Comparison of ENCODE assay signal across 12 mouse cellular contexts in genomic region chr19:55815010-55815790, GRCm38 (mm10).
DNase-seq lines count a peak whose midpoint lies in the region; ATAC-seq and TF ChIP-seq lines count a peak whose summit lies in the region.
"Had no signal": no experiment of that assay in that cellular context is flagged by ENCODE, and none has a peak within 500 bp of the region (broad histone marks: within the 10 kb centered on the region; RNA-seq: fewer than 3 reads in every experiment).

No protein-coding gene starts in this region.

- TF ChIP-seq CTCF in embryonic fibroblast, embryonic 13.5 days (IDR thresholded peaks at IDR 0.05; ENCODE audit: borderline replicate concordance, insufficient read depth, low read length): no peak

- no peak overlapping the region for H3K4me3 ChIP-seq in forebrain, embryonic 14.5 days (ENCODE audit: low read depth, low read length)
- no peak overlapping the region for H3K4me3 ChIP-seq in forebrain, embryonic 15.5 days
- no peak overlapping the region for H3K4me3 ChIP-seq in kidney, embryonic 16.5 days (ENCODE audit: low read length)
- H3K4me3 ChIP-seq in embryonic fibroblast, embryonic 13.5 days (ENCODE audit: insufficient read depth, low read length): no peak overlapping the region
- H3K4me3 ChIP-seq in neural tube, embryonic 13.5 days: no peak overlapping the region
- H3K4me3 ChIP-seq: megakaryocyte, embryonic 14.5 days had no signal

- H3K27ac ChIP-seq in forebrain, embryonic 14.5 days (ENCODE audit: low read depth, low read length): no peak overlapping the region
- H3K27ac ChIP-seq in forebrain, embryonic 15.5 days (replicated peaks): no peak overlapping the region
- H3K27ac ChIP-seq in kidney, embryonic 16.5 days (ENCODE audit: low read length): no peak overlapping the region
- peak overlapping the region; percentile 85 for H3K27ac ChIP-seq in embryonic fibroblast, embryonic 13.5 days (ENCODE audit: insufficient read depth, low read length)
- H3K27ac ChIP-seq in neural tube, embryonic 13.5 days (replicated peaks): no peak overlapping the region

- H3K27me3 ChIP-seq in forebrain, embryonic 14.5 days (replicated peaks; ENCODE audit: control insufficient read depth, insufficient read depth, low read length): no peaks in the 10 kb centered on the region
- no peaks in the 10 kb centered on the region for H3K27me3 ChIP-seq in forebrain, embryonic 15.5 days
- H3K27me3 ChIP-seq in kidney, embryonic 16.5 days (ENCODE audit: insufficient read depth, low read length): no peaks in the 10 kb centered on the region
- no peaks in the 10 kb centered on the region for H3K27me3 ChIP-seq in neural tube, embryonic 13.5 days

- H3K4me2 ChIP-seq in forebrain, embryonic 14.5 days (ENCODE audit: low read length): no peak overlapping the region
- no peak overlapping the region for H3K4me2 ChIP-seq in forebrain, embryonic 15.5 days (replicated peaks)
- H3K4me2 ChIP-seq in kidney, embryonic 16.5 days (replicated peaks; ENCODE audit: low read depth, low read length): no peak overlapping the region
- H3K4me2 ChIP-seq in neural tube, embryonic 13.5 days: 0 out of 2 replicates have a peak overlapping the region, but pooled peaks have one; percentile 6
- H3K4me2 ChIP-seq: lung, embryonic 14.5 days had no signal

- H3K9me3 ChIP-seq in forebrain, embryonic 14.5 days (replicated peaks; ENCODE audit: control insufficient read depth, low read length): no peaks in the 10 kb centered on the region
- H3K9me3 ChIP-seq in forebrain, embryonic 15.5 days: no peaks in the 10 kb centered on the region
- H3K9me3 ChIP-seq in kidney, embryonic 16.5 days (ENCODE audit: low read length): no peaks in the 10 kb centered on the region
- no peaks in the 10 kb centered on the region for H3K9me3 ChIP-seq in neural tube, embryonic 13.5 days
- H3K9me3 ChIP-seq: megakaryocyte, embryonic 14.5 days had no signal

- 77% methylated on average over 15 of the region's 15 CpGs for WGBS in forebrain, embryonic 14.5 days
- WGBS in forebrain, embryonic 15.5 days: 70% methylated on average over 15 of the region's 15 CpGs
- 25% methylated on average over 15 of the region's 15 CpGs for WGBS in kidney, embryonic 16.5 days
- 61% methylated on average over 15 of the region's 15 CpGs for WGBS in neural tube, embryonic 13.5 days

- ATAC-seq in forebrain, embryonic 14.5 days: 0 out of 2 replicates have a peak, but pooled peaks have one; percentile 20
- ATAC-seq in forebrain, embryonic 15.5 days (replicated peaks): no peak
- peak; percentile 58 for ATAC-seq in kidney, embryonic 16.5 days (ENCODE audit: low FRiP score, low TSS enrichment)
- no peak for ATAC-seq in neural tube, embryonic 13.5 days (ENCODE audit: low read depth)
- ATAC-seq in megakaryocyte-erythroid progenitor cell, adult 5-6 weeks (replicated peaks; ENCODE audit: low FRiP score, low TSS enrichment, poor library complexity, severe bottlenecking): no peak

- H3K9ac ChIP-seq in forebrain, embryonic 14.5 days (ENCODE audit: low read length): no peak overlapping the region
- H3K9ac ChIP-seq in forebrain, embryonic 15.5 days (replicated peaks): no peak overlapping the region
- H3K9ac ChIP-seq in kidney, embryonic 16.5 days (replicated peaks; ENCODE audit: low read length): no peak overlapping the region
- H3K9ac ChIP-seq in neural tube, embryonic 13.5 days: no peak overlapping the region
- H3K9ac ChIP-seq: lung, embryonic 14.5 days had no signal

- H3K4me1 ChIP-seq in forebrain, embryonic 14.5 days (ENCODE audit: control insufficient read depth, insufficient read depth, low read length): no peaks in the 10 kb centered on the region
- H3K4me1 ChIP-seq in forebrain, embryonic 15.5 days: no peaks in the 10 kb centered on the region
- H3K4me1 ChIP-seq in kidney, embryonic 16.5 days (ENCODE audit: insufficient read depth, low read length): peaks cover 18% of the 10 kb centered on the region
- H3K4me1 ChIP-seq in embryonic fibroblast, embryonic 13.5 days (ENCODE audit: control insufficient read depth, insufficient read depth, low read length): peaks cover 16% of the 10 kb centered on the region
- peaks cover 15% of the 10 kb centered on the region for H3K4me1 ChIP-seq in neural tube, embryonic 13.5 days (replicated peaks)
- H3K4me1 ChIP-seq: megakaryocyte, embryonic 14.5 days had no signal

- TF ChIP-seq POLR2A in embryonic fibroblast, embryonic 13.5 days (IDR thresholded peaks at IDR 0.05; ENCODE audit: low read depth, low read length): no peak

- no peaks in the 10 kb centered on the region; the same call in 1 of the 2 replicates for H3K36me3 ChIP-seq in forebrain, embryonic 14.5 days (ENCODE audit: control insufficient read depth, insufficient read depth, low read length)
- no peaks in the 10 kb centered on the region for H3K36me3 ChIP-seq in forebrain, embryonic 15.5 days
- no peaks in the 10 kb centered on the region; the same call in 1 of the 2 replicates for H3K36me3 ChIP-seq in kidney, embryonic 16.5 days (ENCODE audit: insufficient read depth, low read length)
- H3K36me3 ChIP-seq in neural tube, embryonic 13.5 days: no peaks in the 10 kb centered on the region

- DNase-seq in forebrain, embryonic 14.5 days (ENCODE audit: low spot score): no peak
- no peak for DNase-seq in kidney, postnatal 25 days
- DNase-seq in cerebellum, adult 11 months: no peak
- DNase-seq: cerebellum, adult 9-10 months; heart, adult 11 months; lung, embryonic 14.5 days had no signal

Comparison
In these comparisons a context has a peak if more than half of its experiments do, and no peak if none do; other contexts are left out.
1. ATAC-seq: peak in forebrain, embryonic 14.5 days (single experiment) and kidney, embryonic 16.5 days (single experiment); none in forebrain, embryonic 15.5 days (single experiment), neural tube, embryonic 13.5 days (single experiment) and megakaryocyte-erythroid progenitor cell, adult 5-6 weeks (single experiment).